Mouse (Mus musculus): ENCODE measurements around the gene Sult5a1. TPM values are rescaled to one million over a fixed set of nuclear protein-coding genes. Genes with fewer than 3 reads are reported as not detected.
A peak's percentile ranks its signal among the peaks of the same experiment; 100 is the strongest.
"Not testable (repeated sequence)": the region's sequence is repeated elsewhere in the genome, so short reads cannot be mapped to it uniquely, and the experiment has no call there.

The Sult5a1 gene
- total RNA-seq, 2 experiments from 2014 or later, result 5.8 to 6.4 TPM

- DNase-seq, result no peak
Measured at GRCm38 (mm10) chr8:123135406-123135805, 22.7 kb downstream of the Sult5a1 start.

DNA sequence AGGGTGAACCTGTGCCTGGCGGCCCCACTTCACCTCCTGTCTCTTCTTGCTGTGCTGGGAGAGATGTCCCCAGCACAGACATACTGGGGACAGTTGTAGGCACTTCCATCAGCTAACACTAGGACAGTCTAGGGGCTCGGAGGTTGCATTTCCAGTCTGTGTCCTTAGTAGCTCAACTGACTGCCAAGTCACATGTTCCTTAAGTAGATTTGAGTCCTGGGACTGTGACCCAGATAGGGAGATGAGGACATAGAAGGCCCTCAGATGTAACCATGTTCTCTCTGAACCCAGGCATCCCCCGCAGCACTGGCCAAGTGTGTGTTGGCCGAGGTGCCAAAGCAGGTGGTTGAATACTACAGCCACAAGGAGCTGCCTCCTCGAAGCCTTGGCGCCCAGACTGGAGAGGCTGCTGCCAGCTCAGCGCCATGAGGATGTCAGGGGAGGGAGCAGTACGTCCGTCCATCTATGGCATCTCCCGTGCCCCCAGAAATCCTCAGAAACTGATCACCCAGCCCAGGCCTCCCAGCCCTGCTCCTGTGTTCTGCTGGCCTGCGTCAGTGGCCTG, 23.9 kb downstream of the Sult5a1 start:
- no peak for DNase-seq

DNA sequence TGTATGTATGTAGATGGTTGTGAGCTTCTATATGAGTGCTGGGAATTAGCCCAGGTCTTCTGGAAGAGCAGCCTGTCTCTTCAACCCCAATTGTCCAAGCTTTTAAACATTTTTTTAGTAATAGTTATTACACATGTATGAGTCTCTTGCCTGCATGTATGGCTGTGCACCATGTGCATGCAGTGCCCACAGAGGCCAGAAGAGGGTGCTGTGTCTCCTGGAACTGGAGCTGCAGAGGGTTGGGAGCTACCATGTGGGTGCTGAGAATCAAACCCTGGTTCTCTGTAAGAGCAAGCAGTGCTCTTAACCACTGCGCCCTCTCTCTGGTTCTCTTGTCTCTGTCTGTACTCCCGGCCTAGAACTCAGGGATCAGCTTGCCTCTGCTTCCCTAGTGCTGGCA, 25.2 kb downstream of the Sult5a1 start:
- no peak for DNase-seq

GRCm38 (mm10) chr8:123131041-123131440, 27.1 kb downstream of the Sult5a1 start:
- no peak for DNase-seq

- peak; percentile 46 for DNase-seq
Measured at GRCm38 (mm10) chr8:123126193-123126816, 31.8 kb downstream of the Sult5a1 start.

- no peak for DNase-seq
Measured at GRCm38 (mm10) chr8:123122670-123123069, 35.4 kb downstream of the Sult5a1 start.

DNA sequence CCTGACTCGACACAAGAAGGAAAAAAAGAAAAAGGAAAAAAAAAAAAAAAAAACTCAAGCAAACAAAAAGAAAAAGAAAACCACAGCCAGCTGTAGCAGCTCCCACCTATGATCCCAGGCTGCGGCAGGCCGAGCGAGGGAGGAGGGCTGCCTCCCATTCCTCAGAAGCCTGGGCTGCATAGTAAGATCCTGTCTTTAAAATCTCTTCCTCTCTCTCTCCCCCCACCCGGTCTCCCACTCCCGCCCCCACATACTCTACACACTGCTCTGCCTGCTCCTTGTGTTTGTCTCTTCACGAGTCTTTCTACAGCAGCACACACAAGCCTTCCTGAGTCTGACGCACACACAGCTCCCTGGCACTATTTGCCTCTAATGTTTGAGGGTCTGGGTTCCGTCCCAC, 36.1 kb downstream of the Sult5a1 start:
- DNase-seq, result no peak

DNA sequence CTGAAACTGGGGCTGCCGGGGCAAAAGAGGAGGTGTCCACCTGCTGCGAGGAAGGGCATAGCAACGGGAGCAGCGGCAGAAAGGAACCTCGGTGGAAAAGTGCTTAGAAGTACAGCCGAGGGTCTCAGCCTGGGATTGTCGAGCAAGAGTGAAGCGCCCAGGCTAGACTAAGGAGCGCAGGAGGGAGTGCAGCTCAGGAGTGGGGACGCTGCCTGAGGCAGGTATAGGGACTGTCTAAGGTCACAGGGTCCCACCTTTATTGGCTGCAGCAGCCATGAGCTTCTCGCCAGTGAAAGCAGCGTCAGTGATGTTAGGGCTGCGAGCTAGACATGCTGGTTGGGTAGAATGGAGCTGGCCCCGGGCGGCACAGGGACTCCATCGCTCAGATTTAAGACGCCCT, 40.4 kb downstream of the Sult5a1 start:
- DNase-seq, result no peak

GRCm38 (mm10) chr8:123117127-123117731, 40.9 kb downstream of the Sult5a1 start, which contains the start of gene Cpne7:
Cpne7 (plus strand) TSS chr8:123117374.
- DNase-seq, result no peak

DNA sequence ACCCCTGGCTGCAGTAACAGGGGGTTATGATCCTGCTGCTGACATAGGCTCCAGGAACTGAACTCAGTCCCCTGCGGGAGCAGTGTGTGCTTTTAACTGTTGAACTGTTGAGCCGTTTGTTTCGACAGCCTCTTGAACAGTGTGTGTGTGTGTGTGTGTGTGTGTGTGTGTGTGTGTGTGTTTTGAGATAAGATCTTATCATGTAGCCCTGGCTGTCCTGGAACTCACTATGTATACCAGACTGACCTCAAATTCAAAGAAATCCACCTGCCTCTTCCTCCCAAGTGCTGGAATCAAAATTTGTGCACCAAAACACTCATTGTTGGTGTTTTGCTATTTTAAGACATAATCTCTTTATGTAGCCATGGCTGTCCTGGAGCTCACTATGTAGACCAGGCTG, 43.5 kb downstream of the Sult5a1 start:
- DNase-seq, result no peak

GRCm38 (mm10) chr8:123113908-123114469, 44.1 kb downstream of the Sult5a1 start:
- no peak for DNase-seq

DNA sequence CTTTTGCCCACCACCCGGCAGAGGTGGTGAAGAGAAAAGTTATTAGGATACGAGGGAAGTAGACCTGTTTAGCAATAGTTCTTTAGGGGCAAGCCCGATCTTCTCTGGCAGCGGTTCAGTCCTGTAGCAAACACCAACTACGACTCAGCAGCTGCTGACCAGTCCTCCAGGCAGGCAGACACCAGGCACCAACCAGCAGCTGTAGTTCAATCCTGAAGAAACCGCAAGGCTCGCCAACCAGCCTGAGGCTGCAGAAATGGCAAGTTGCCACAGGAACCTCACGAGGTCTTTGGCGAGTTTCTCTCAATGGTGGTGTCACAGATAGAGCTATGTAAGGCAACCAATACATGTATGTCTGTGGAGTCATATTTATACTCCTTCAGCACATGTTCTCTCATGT, 45.2 kb downstream of the Sult5a1 start:
- no peak for DNase-seq

DNA sequence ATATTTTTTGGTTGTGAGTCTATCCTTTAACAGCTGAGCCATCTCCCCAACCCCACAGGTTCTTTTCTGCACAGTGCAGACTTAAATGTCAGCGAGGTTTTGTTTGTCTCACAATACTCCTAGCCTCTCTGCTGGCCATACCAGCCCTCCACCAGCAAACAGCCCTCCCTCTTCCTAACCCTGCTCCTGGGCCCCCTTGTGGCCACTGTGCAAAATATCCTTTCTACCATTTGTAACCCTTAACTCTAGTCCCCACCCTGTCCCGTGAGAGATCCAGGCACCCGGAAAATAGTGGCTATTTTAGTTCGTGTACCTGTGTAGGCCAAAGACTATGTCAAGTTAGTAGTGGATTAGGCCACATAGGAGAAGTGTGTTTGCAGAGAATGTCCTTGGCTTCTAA, 47.5 kb downstream of the Sult5a1 start:
- peak; percentile 56 for DNase-seq

GRCm38 (mm10) chr8:123108953-123109352, 49.2 kb downstream of the Sult5a1 start:
- no peak for DNase-seq

GRCm38 (mm10) chr8:123108010-123108409, 50.1 kb downstream of the Sult5a1 start:
- DNase-seq, result no peak

DNA sequence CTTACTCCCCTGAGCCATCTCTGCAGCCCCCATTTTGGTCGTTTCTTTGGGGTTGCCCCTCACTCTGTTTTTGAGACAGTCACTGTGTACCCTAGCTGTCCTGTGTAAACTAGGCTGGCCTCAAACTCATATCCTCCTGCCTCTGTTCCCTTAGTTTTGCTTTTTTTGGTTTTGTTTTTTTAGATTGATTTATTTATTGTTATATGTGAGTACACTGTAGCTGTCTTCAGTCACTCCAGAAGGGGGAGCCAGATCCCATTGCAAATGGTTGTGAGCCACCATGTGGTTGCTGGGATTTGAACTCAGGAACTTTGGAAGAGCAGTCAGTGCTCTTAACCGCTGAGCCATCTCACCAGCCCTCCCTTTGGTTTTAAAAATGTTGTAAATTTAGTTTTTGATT, 51.6 kb downstream of the Sult5a1 start:
- DNase-seq, result no peak

- no peak for DNase-seq
Measured at GRCm38 (mm10) chr8:123105553-123106326, 52.4 kb downstream of the Sult5a1 start.

DNA sequence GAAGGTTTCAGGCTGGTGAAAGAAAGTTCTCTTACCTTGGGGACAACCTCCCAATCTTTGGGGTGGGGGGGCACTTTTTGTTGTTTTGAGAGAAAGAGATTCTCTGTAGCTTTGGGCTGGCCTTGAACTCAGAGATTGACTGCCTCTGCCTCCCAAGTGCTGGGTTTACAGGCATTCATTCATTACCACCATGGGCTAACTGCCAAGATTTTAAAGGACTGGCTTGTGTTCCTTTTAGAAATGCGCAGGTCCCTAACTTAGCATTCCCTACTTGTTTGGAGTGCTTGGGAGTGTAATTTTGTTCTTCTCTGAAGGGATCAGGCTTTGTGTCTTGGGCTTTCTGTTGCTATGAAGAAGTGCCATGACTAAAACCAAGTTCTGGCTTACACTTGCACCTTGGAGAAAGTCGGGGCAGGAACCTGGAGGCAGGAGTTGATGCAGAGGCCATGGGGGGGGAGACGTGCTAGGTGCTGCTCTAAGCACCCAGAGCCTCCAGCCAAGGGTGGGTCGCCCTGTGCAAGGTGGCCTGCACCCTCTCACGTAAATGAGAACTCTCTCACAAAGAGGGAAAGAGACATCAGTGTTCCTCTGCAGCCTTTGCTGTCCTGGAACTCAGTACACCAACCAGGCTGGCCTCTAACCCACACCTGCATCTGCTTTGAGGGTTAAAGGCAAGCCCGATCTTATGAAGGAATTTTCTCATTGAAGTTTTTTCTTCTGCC, 53.9 kb downstream of the Sult5a1 start:
- DNase-seq, result no peak

GRCm38 (mm10) chr8:123103285-123103684, 54.8 kb downstream of the Sult5a1 start:
- no peak for DNase-seq

DNA sequence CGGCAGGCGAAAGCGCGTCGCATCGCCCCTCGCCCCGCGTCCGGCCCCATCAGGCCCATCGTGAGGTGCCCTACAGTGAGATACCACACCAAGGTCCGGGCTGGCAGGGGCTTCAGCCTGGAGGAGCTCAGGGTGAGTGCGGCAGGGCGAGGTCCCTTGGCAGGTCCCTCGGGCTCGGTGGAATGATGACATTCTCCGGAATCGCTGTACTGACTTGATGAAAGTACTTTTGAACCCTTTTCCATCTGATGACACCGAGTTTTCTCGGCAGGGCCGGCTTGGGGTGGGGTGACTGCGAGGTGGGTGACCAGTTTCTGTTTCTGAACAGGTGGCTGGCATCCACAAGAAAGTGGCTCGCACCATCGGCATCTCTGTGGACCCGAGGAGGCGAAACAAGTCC, 55.3 kb downstream of the Sult5a1 start:
- DNase-seq, result not testable (repeated sequence)

- DNase-seq, result peak; percentile 97
Measured at GRCm38 (mm10) chr8:123101735-123102685, 56.1 kb downstream of the Sult5a1 start, which contains the start of gene Rpl13. Rpl13 (plus strand) TSS chr8:123102350.
